ENCODE assay signal across 22 mouse cellular contexts in the genomic region with DNA sequence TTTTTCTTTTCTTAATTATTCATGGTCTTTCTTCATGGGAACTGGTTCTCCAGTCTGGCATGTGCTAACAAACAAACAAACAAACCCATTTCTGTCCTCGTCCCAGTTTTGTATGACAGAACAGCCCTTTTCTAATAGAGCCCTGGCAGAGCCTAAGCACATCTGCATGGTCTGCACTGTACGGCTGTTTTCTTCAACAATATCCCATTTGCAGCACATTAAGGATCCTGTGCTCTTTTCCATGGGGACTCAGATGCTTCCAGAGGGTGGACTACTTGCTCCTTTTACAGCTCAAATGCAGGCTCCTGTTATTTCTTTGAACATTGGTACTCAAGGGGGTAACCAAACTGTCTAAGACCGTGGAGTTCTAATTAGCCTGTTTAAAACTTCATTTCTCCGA.
DNase-seq lines count a peak whose midpoint lies in the region; ATAC-seq and TF ChIP-seq lines count a peak whose summit lies in the region.
"Had no signal": no experiment of that assay in that cellular context is flagged by ENCODE, and none has a peak within 500 bp of the region (broad histone marks: within the 10 kb centered on the region; RNA-seq: fewer than 3 reads in every experiment).

No protein-coding gene starts in this region.

- no peaks in the 10 kb centered on the region for H3K9me3 ChIP-seq in hindbrain, embryonic 14.5 days (ENCODE audit: control insufficient read depth, low read length)
- no peaks in the 10 kb centered on the region for H3K9me3 ChIP-seq in hindbrain, embryonic 13.5 days
- H3K9me3 ChIP-seq in midbrain, postnatal 0 days (ENCODE audit: low read length) = no peaks in the 10 kb centered on the region
- no peaks in the 10 kb centered on the region for H3K9me3 ChIP-seq in midbrain, embryonic 11.5 days (ENCODE audit: control insufficient read depth, low read length)
- no peaks in the 10 kb centered on the region for H3K9me3 ChIP-seq in neural tube, embryonic 13.5 days
- H3K9me3 ChIP-seq: embryonic facial prominence, embryonic 13.5 days; forebrain, embryonic 10.5 days; forebrain, embryonic 15.5 days; hindbrain, embryonic 15.5 days; liver, embryonic 13.5 days had no signal

- H3K36me3 ChIP-seq in hindbrain, embryonic 14.5 days (replicated peaks; ENCODE audit: control insufficient read depth, insufficient read depth) = no peaks in the 10 kb centered on the region
- no peaks in the 10 kb centered on the region for H3K36me3 ChIP-seq in hindbrain, embryonic 13.5 days
- no peaks in the 10 kb centered on the region for H3K36me3 ChIP-seq in midbrain, postnatal 0 days (ENCODE audit: insufficient read depth, low read length)
- no peaks in the 10 kb centered on the region for H3K36me3 ChIP-seq in midbrain, embryonic 11.5 days (ENCODE audit: control insufficient read depth, insufficient read depth, low read length)
- H3K36me3 ChIP-seq in neural tube, embryonic 13.5 days = no peaks in the 10 kb centered on the region
- H3K36me3 ChIP-seq: embryonic facial prominence, embryonic 13.5 days; forebrain, embryonic 10.5 days; forebrain, embryonic 15.5 days; hindbrain, embryonic 15.5 days; liver, embryonic 13.5 days had no signal

- WGBS in hindbrain, embryonic 14.5 days = 65% methylated on average over 4 of the region's 4 CpGs
- 68% methylated on average over 4 of the region's 4 CpGs for WGBS in hindbrain, embryonic 13.5 days
- 73% methylated on average over 4 of the region's 4 CpGs for WGBS in midbrain, postnatal 0 days
- 88% methylated on average over 4 of the region's 4 CpGs for WGBS in midbrain, embryonic 11.5 days
- WGBS in neural tube, embryonic 13.5 days = 62% methylated on average over 4 of the region's 4 CpGs
- 71% methylated on average over 4 of the region's 4 CpGs for WGBS in lung, adult 2 months

- no peak overlapping the region for H3K4me3 ChIP-seq in hindbrain, embryonic 14.5 days (replicated peaks; ENCODE audit: low read length)
- no peak overlapping the region for H3K4me3 ChIP-seq in hindbrain, embryonic 13.5 days
- no peak overlapping the region for H3K4me3 ChIP-seq in midbrain, postnatal 0 days (ENCODE audit: low read depth, low read length)
- H3K4me3 ChIP-seq in midbrain, embryonic 11.5 days (ENCODE audit: low read depth, low read length) = no peak overlapping the region
- no peak overlapping the region for H3K4me3 ChIP-seq in neural tube, embryonic 13.5 days
- no peak overlapping the region for H3K4me3 ChIP-seq in lung, adult 2 months (replicated peaks; ENCODE audit: extremely low read depth, low read depth, low read length)
- H3K4me3 ChIP-seq: embryonic facial prominence, embryonic 13.5 days; forebrain, embryonic 10.5 days; forebrain, embryonic 15.5 days; hindbrain, embryonic 15.5 days; liver, embryonic 13.5 days had no signal

- H3K9ac ChIP-seq in hindbrain, embryonic 14.5 days = no peak overlapping the region
- no peak overlapping the region for H3K9ac ChIP-seq in hindbrain, embryonic 13.5 days
- H3K9ac ChIP-seq in midbrain, postnatal 0 days (replicated peaks; ENCODE audit: low read length, poor library complexity, severe bottlenecking) = no peak overlapping the region
- no peak overlapping the region for H3K9ac ChIP-seq in midbrain, embryonic 11.5 days (ENCODE audit: low read length)
- no peak overlapping the region for H3K9ac ChIP-seq in neural tube, embryonic 13.5 days
- H3K9ac ChIP-seq: embryonic facial prominence, embryonic 13.5 days; forebrain, embryonic 15.5 days; hindbrain, embryonic 15.5 days; liver, embryonic 13.5 days had no signal

- H3K4me2 ChIP-seq in hindbrain, embryonic 14.5 days (replicated peaks) = no peak overlapping the region
- no peak overlapping the region for H3K4me2 ChIP-seq in hindbrain, embryonic 13.5 days
- H3K4me2 ChIP-seq in midbrain, postnatal 0 days (ENCODE audit: low read depth, low read length, poor library complexity, severe bottlenecking) = no peak overlapping the region
- H3K4me2 ChIP-seq in midbrain, embryonic 11.5 days = no peak overlapping the region
- no peak overlapping the region for H3K4me2 ChIP-seq in neural tube, embryonic 13.5 days
- H3K4me2 ChIP-seq: forebrain, embryonic 15.5 days; hindbrain, embryonic 15.5 days; liver, embryonic 13.5 days had no signal

- no peak for DNase-seq in hindbrain, embryonic 14.5 days (ENCODE audit: low spot score)
- peak; percentile 4 for DNase-seq in midbrain, postnatal 0 days (ENCODE audit: low spot score)
- DNase-seq in midbrain, embryonic 11.5 days (ENCODE audit: low spot score, missing footprints) = no peak
- no peak for DNase-seq in lung, adult 2 months
- DNase-seq in spleen, adult 18-20 months = no peak
- DNase-seq: adrenal gland, postnatal 14 days; kidney, adult 8-10 months; liver, embryonic 13.5 days; midbrain, embryonic 14.5 days; right cerebral cortex, postnatal 4 days; thymus, adult 2 months; thymus, postnatal 36 days had no signal

- ATAC-seq in hindbrain, embryonic 14.5 days (ENCODE audit: low FRiP score) = peak; percentile 51; the same call in 1 of the 2 replicates
- no peak for ATAC-seq in hindbrain, embryonic 13.5 days (ENCODE audit: low FRiP score)
- ATAC-seq in midbrain, postnatal 0 days (ENCODE audit: low FRiP score) = no peak
- ATAC-seq in midbrain, embryonic 11.5 days (ENCODE audit: low FRiP score) = no peak
- peak; percentile 69; the same call in 1 of the 2 replicates for ATAC-seq in neural tube, embryonic 13.5 days (ENCODE audit: low read depth)
- ATAC-seq: forebrain, embryonic 15.5 days; intestine, embryonic 16.5 days; Patski had no signal

- TF ChIP-seq CTCF in midbrain, postnatal 0 days (IDR thresholded peaks at IDR 0.05) = no peak
- no peak for TF ChIP-seq CTCF in lung, adult 2 months (IDR thresholded peaks at IDR 0.05; ENCODE audit: insufficient read depth, low read length)

- H3K27me3 ChIP-seq in hindbrain, embryonic 14.5 days (ENCODE audit: control insufficient read depth, insufficient read depth, low read length) = no peaks in the 10 kb centered on the region
- no peaks in the 10 kb centered on the region for H3K27me3 ChIP-seq in hindbrain, embryonic 13.5 days
- H3K27me3 ChIP-seq in midbrain, postnatal 0 days (ENCODE audit: insufficient read depth, low read length) = no peaks in the 10 kb centered on the region
- no peaks in the 10 kb centered on the region for H3K27me3 ChIP-seq in midbrain, embryonic 11.5 days (ENCODE audit: control insufficient read depth, insufficient read depth, low read length)
- no peaks in the 10 kb centered on the region for H3K27me3 ChIP-seq in neural tube, embryonic 13.5 days
- H3K27me3 ChIP-seq: embryonic facial prominence, embryonic 13.5 days; forebrain, embryonic 15.5 days; hindbrain, embryonic 15.5 days; liver, embryonic 13.5 days; Patski had no signal

- no peak for TF ChIP-seq POLR2A in lung, adult 2 months (IDR thresholded peaks at IDR 0.05; ENCODE audit: borderline replicate concordance, extremely low read depth, low read depth, low read length)

- H3K4me1 ChIP-seq in hindbrain, embryonic 14.5 days (replicated peaks; ENCODE audit: control insufficient read depth, insufficient read depth, low read length) = no peaks in the 10 kb centered on the region
- peaks cover 10% of the 10 kb centered on the region for H3K4me1 ChIP-seq in hindbrain, embryonic 13.5 days (replicated peaks)
- 0 out of 2 replicates have a peak, but pooled peaks cover 2% of the 10 kb centered on the region for H3K4me1 ChIP-seq in midbrain, postnatal 0 days (ENCODE audit: insufficient read depth, low read length)
- H3K4me1 ChIP-seq in midbrain, embryonic 11.5 days (ENCODE audit: control insufficient read depth, insufficient read depth, low read length) = no peaks in the 10 kb centered on the region
- peaks cover 16% of the 10 kb centered on the region; the same call in 1 of the 2 replicates for H3K4me1 ChIP-seq in neural tube, embryonic 13.5 days (replicated peaks)
- peaks cover 3% of the 10 kb centered on the region for H3K4me1 ChIP-seq in lung, adult 2 months (ENCODE audit: control insufficient read depth, insufficient read depth, low read length)
- H3K4me1 ChIP-seq: forebrain, embryonic 15.5 days; liver, embryonic 13.5 days had no signal

- H3K27ac ChIP-seq in hindbrain, embryonic 14.5 days = no peak overlapping the region
- no peak overlapping the region for H3K27ac ChIP-seq in hindbrain, embryonic 13.5 days
- no peak overlapping the region for H3K27ac ChIP-seq in midbrain, postnatal 0 days (ENCODE audit: low read depth, low read length)
- H3K27ac ChIP-seq in midbrain, embryonic 11.5 days (ENCODE audit: low read depth, low read length) = no peak overlapping the region
- H3K27ac ChIP-seq in neural tube, embryonic 13.5 days (replicated peaks) = no peak overlapping the region
- H3K27ac ChIP-seq: embryonic facial prominence, embryonic 13.5 days; forebrain, embryonic 15.5 days; hindbrain, embryonic 15.5 days; kidney, postnatal 0 days; liver, embryonic 13.5 days; macrophage had no signal

Comparison
In these comparisons a context has a peak if more than half of its experiments do, and no peak if none do; other contexts are left out.
1. ATAC-seq: peak in hindbrain, embryonic 14.5 days (single experiment) and neural tube, embryonic 13.5 days (single experiment); none in hindbrain, embryonic 13.5 days (single experiment), midbrain, postnatal 0 days (single experiment) and midbrain, embryonic 11.5 days (single experiment).